Mouse (Mus musculus) monocyte, adult 2 months (primary cell): ENCODE measurements at regions not wholly inside any gene's neighbourhood (a gene's known extent, or its start where the extent isn't known, plus 50 kb on each side); places are given as distances from the start of the nearest gene placed in this dataset.
A peak's percentile ranks its signal among the peaks of the same experiment; 100 is the strongest.

Experiments
- DNase-seq, 2 experiments: peaks; one replicate each; pipeline ENCODE4 v3.0.0; 2022; ENCODE audit warnings: low spot score in 2 of 2, low read depth in 1 of 2

GRCm38 (mm10) chr11:121768824-121769223, 61.2 kb upstream of the Ptchd3 start:
- peak in 1 of 2 experiments; percentile 43 for DNase-seq

- DNase-seq: no peak
Measured at GRCm38 (mm10) chr11:121770061-121770460, 60.0 kb upstream of the Ptchd3 start.

DNA sequence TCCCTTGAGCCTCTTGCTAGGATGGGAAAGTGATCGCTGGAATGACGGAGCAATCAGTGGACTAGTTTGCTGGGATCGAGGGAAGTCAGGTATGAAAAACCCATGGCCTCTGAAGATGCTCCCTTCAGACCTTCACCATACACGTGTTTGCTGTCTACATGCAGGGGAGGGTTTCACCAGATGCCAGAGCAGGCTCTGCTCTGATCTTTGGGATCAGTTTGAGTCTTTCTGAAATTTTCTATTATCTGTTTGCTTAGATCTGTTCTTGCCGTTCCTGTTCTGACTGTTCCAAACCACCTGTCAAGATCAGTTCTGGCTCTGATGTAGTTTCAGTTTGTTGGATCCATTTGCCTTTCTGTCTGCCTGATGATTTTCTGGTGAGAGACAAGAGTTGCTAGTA, 53.1 kb upstream of the Ptchd3 start:
- no peak for DNase-seq

- DNase-seq: no peak
Measured at GRCm38 (mm10) chr11:121777553-121777952, 52.5 kb upstream of the Ptchd3 start.
